Mouse (Mus musculus) heart, embryonic 13.5 days (tissue): ENCODE measurements at regions not wholly inside any gene's neighbourhood (a gene's known extent, or its start where the extent isn't known, plus 50 kb on each side); places are given as distances from the start of the nearest gene placed in this dataset.
A peak's percentile ranks its signal among the peaks of the same experiment; 100 is the strongest.

Experiments used
- ATAC-seq: fragments of 200-750 bp; cut with Nextera tagmentation; 2 replicates; pipeline ENCODE4 v1.8.0; 2017; ENCODE audit warnings: moderate TSS enrichment; ENCODE audit not compliant: insufficient number of reproducible peaks, low FRiP score, low TSS enrichment; ENCODE audit errors: extremely low read depth
- H3K27ac ChIP-seq: fragments of 300-500 bp; sonication (generic); replicated peaks from 2 replicates; pipeline ENCODE4 v1.5.1; 2015; ENCODE audit warnings: moderate library complexity, mild to moderate bottlenecking, inconsistent platforms
- H3K27me3 ChIP-seq: fragments of 300-500 bp; sonication (generic); replicated peaks from 2 replicates; pipeline ENCODE4 v1.6.1; 2015; ENCODE audit warnings: mild to moderate bottlenecking, inconsistent platforms
- H3K36me3 ChIP-seq: fragments of 300-500 bp; sonication (generic); 2 replicates; pipeline ENCODE4 v1.6.1; 2015; ENCODE audit warnings: mild to moderate bottlenecking, inconsistent platforms
- H3K4me1 ChIP-seq: fragments of 300-500 bp; sonication (generic); 2 replicates; pipeline ENCODE4 v1.6.1; 2015; ENCODE audit warnings: inconsistent platforms
- H3K4me2 ChIP-seq: fragments of 300-500 bp; sonication (generic); 2 replicates; pipeline ENCODE4 v1.6.1; 2015; ENCODE audit warnings: inconsistent platforms, mild to moderate bottlenecking, moderate library complexity
- H3K4me3 ChIP-seq: fragments of 300-500 bp; sonication (generic); 2 replicates; pipeline ENCODE4 v1.5.1; 2015; ENCODE audit warnings: moderate library complexity, mild to moderate bottlenecking, inconsistent platforms
- H3K9ac ChIP-seq: fragments of 300-500 bp; sonication (generic); 2 replicates; pipeline ENCODE4 v1.6.1; 2015; ENCODE audit warnings: inconsistent platforms, mild to moderate bottlenecking, moderate library complexity
- H3K9me3 ChIP-seq: fragments of 300-500 bp; sonication (generic); 2 replicates; pipeline ENCODE4 v1.6.1; 2016; ENCODE audit warnings: inconsistent platforms
- WGBS: fragments of 180-500 bp; shearing (Covaris S2); methylation state at CpG from one replicate; pipeline ENCODE4 v1.1.7; 2015; ENCODE audit warnings: mixed read lengths; 5-methylcytosine and 5-hydroxymethylcytosine counted together

DNA sequence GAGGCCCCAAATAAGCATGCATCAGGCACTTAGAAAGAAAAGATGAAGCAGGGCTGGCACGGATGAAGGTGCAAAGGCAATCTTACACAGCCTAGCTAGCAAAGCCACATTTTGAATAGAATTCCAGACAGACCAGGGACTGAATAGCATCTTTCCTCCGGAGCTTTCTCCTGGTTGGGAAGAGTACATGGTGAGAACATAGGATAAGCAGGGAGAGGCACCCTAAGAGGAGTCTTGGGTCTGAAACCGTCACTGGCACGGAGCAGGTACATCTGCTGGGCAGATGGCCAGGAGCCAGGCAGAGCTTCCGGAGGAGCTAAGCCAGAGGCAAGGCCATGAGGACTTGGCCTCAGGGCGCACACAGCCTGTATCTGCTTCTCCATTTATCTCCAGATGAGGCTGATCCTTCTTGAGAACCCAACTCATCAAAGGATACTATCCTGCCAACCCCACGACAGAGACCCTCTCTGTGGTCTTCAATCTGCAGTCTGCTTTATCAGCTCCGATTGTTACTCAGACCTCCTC lies 70.4 kb upstream of the Ccn6 start:
- Histone ChIP-seq H3K36me3 (no peaks in the 10 kb centered on the region), H3K9ac (no peak overlapping the region), H3K4me1 (peaks cover 4% of the 10 kb centered on the region), H3K27ac (no peak overlapping the region), H3K27me3 (no peaks in the 10 kb centered on the region), H3K4me3 (no peak overlapping the region), H3K9me3 (no peaks in the 10 kb centered on the region), H3K4me2 (no peak overlapping the region)
- WGBS = 54% methylated on average over 8 of the region's 8 CpGs
- ATAC-seq = no peak

DNA sequence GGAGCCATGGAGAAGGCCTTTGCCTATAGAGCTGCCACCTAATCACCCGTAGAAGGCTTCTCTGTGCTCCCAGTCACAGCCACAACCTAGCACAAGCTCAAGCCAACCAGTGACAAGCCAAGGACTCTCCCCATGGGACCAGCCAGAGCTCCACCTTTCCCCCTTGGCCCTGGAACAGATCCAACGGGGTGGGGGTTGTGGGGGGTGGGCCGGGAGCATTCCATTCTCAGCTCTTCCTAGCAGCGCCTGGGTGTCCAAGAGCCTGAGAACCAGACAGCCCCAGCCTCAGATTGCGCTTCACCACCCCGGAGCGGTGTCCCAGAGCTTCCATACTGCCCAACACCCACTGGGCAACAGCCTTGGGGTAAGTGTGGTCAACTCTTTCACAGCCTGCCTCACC lies 69.6 kb upstream of the Ccn6 start:
- Histone ChIP-seq H3K9me3 (no peaks in the 10 kb centered on the region), H3K4me1 (peaks cover under 1% of the 10 kb centered on the region; the same call in 1 of the 2 replicates), H3K27me3 (no peaks in the 10 kb centered on the region), H3K4me3 (no peak overlapping the region), H3K9ac (no peak overlapping the region), H3K36me3 (no peaks in the 10 kb centered on the region), H3K4me2 (no peak overlapping the region), H3K27ac (no peak overlapping the region)
- ATAC-seq = no peak
- 77% methylated on average over 7 of the region's 7 CpGs for WGBS

DNA sequence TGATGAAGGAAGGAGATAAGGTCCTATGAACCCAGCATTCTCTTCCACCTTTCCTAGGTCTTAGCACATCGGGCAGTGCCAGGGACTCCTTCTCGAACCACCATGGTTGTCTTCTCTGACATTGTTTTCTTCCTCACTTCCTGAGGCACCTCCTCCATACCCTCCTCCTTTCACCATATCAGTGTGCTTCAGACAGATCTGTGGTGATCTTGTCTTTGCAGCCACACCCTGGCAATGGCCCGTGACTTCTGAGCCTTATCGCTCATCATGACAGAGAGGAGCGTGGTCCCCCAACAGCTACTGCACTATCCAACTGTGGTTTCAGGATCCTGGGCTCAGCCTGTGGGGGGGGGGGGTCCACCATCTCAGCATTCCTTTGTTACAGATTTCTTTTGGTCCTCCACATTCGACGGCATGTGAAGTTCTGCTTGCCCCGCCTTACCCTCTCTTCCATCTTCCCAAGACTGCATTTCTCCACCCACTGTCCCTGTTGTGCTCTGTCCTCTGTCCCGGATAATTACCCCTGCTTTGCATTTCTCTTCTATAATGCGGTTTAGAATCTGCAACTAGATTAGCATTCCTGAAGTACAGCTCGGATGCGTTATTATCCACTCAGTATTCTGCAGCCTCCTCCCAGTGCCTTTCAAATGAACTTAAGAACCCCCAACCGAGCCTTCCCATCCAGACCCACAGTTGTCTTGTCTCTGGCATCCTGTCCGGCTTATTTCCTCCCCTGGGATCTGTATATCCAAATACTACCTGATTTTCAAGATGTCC lies 67.2 kb upstream of the Ccn6 start:
- Histone ChIP-seq H3K4me2 (no peak overlapping the region), H3K36me3 (no peaks in the 10 kb centered on the region), H3K27ac (no peak overlapping the region), H3K9me3 (no peaks in the 10 kb centered on the region), H3K4me1 (peaks cover 15% of the 10 kb centered on the region), H3K4me3 (no peak overlapping the region), H3K27me3 (no peaks in the 10 kb centered on the region), H3K9ac (no peak overlapping the region)
- 65% methylated on average over 14 of the region's 14 CpGs for WGBS
- ATAC-seq = no peak

DNA sequence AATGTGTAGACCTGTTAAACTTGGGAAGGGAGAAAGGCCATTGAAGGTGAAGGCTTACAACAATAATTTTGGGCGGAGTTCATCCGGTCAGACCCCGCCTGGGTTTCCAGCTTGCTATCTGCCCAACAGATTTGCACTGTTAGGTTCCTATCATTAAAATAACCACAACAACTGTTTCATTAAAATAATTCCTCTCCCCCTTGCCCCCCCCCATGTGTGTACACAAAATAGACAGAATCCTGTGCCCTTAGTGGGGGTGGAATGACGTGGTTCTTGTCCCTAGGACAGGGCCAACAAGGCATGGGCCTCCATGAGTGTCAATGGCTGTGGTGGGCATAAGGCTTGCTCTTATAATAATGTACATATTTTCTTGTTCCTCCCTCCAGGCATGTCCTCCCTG lies 65.6 kb upstream of the Ccn6 start:
- peaks cover 15% of the 10 kb centered on the region for H3K4me1 ChIP-seq
- H3K36me3 ChIP-seq = no peaks in the 10 kb centered on the region
- no peak overlapping the region for H3K4me3 ChIP-seq
- H3K9ac ChIP-seq = no peak overlapping the region
- no peaks in the 10 kb centered on the region for H3K27me3 ChIP-seq
- 91% methylated on average over 4 of the region's 4 CpGs for WGBS
- no peaks in the 10 kb centered on the region for H3K9me3 ChIP-seq
- no peak overlapping the region for H3K4me2 ChIP-seq
- H3K27ac ChIP-seq = no peak overlapping the region
- no peak for ATAC-seq

DNA sequence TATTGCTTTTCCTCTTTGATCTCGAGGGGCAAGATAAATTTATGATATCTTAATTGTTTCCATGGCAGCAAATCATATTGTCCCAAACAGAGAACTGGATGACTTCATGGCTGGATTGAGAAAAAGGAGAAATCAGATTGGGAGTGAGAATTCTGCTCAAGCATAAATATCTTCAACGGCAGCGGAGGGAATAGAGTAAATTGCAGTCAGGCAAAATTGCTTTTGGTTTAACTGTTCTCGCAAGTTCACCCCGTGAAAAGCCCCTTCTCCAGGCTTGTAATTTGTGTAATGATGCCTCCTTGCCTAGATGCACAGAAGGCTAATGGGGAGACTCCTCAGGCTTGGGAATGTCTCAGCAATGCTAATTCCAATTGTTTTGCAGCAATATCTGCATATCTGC lies 64.4 kb upstream of the Ccn6 start:
- no peak for ATAC-seq
- H3K4me2 ChIP-seq = peak overlapping the region; percentile 58
- H3K27ac ChIP-seq = no peak overlapping the region
- H3K4me1 ChIP-seq = peaks cover 15% of the 10 kb centered on the region
- no peak overlapping the region for H3K9ac ChIP-seq
- no peaks in the 10 kb centered on the region for H3K36me3 ChIP-seq
- peak overlapping the region; percentile 13 for H3K4me3 ChIP-seq
- no peaks in the 10 kb centered on the region for H3K9me3 ChIP-seq
- H3K27me3 ChIP-seq = no peaks in the 10 kb centered on the region
- WGBS = 50% methylated on average over 5 of the region's 5 CpGs

DNA sequence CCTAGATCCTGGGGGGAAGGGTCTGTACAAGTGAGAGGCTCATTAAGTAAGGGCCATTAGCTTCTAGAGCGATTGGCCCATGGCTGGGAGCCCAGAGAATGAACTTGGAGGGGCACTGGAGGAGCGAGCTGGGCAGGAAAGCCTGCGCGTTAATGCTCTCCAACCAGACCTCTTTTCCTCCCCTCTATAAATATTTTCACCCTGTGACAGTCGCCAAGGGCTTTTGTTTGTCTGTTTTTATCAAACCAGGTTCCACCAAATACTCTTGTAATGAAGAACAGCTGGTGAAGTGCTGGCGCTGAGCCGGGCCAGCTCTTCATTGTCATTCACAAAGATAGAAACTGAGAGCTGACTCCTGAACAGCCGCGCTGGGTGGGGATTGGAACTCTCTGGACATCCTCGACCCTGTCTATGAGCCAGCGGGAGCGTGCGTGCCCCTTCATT lies 63.9 kb upstream of the Ccn6 start:
- Histone ChIP-seq H3K9me3 (0 out of 2 replicates have a peak, but pooled peaks cover under 1% of the 10 kb centered on the region), H3K36me3 (no peaks in the 10 kb centered on the region), H3K27ac (no peak overlapping the region), H3K27me3 (no peaks in the 10 kb centered on the region), H3K9ac (no peak overlapping the region), H3K4me1 (peaks cover 15% of the 10 kb centered on the region), H3K4me3 (peak overlapping the region; percentile 13), H3K4me2 (peak overlapping the region; percentile 58)
- ATAC-seq = no peak
- WGBS = 25% methylated on average over 13 of the region's 13 CpGs

DNA sequence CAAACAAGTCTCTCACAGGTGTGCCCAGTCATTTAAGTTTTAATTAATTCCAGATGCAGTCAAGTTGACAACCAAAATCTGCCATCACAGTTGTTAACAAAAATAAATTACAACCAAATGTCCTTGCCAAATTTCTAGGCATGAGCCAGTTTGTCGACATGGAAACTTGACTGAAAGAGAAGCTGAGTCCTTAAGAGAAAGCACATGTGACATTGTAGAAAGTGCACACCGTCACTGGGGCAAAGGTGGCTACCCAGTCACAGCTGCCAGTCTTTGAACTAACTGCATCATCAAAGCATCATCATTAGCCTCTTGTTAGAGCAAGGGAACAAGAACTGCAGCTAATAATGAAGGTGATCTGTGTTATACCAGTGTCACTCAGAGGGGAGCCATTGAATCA lies 62.9 kb upstream of the Ccn6 start:
- no peaks in the 10 kb centered on the region for H3K27me3 ChIP-seq
- H3K4me3 ChIP-seq = no peak overlapping the region
- 50% methylated on average over 2 of the region's 2 CpGs for WGBS
- no peak for ATAC-seq
- H3K36me3 ChIP-seq = no peaks in the 10 kb centered on the region
- H3K9ac ChIP-seq = no peak overlapping the region
- no peak overlapping the region for H3K27ac ChIP-seq
- H3K9me3 ChIP-seq = 0 out of 2 replicates have a peak, but pooled peaks cover 9% of the 10 kb centered on the region
- peaks cover 15% of the 10 kb centered on the region for H3K4me1 ChIP-seq
- H3K4me2 ChIP-seq = no peak overlapping the region

DNA sequence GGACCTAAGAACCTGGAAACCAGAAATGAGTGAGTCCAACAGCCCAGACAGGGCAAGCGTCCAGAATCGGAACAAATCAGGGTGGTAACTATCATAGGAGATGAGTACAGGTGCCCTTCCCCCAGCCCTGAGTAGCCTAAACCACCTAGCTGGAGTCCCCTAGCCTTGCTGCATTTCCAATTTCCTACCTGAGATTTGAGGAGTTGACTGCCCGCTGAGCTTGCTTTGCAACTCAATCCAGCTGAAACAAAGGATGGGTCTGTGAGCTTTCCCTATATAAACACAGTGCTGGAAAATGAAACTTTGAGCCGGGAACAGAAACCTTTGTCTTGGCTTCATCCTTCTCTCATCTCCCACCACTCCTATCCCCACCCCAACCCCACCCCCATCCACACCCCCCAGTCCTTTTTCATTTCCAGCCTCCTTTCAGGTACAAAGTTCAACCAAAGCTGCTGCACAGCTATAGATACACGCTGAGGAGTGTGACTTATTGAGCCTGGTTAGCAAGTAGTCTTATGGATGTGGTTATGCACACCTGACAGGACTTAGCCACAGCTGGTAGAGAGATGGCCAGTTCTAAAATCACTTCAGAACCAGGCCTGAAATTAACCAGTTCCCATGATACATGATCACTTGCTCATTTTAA lies 61.0 kb upstream of the Ccn6 start:
- no peak for ATAC-seq
- Histone ChIP-seq H3K9me3 (0 out of 2 replicates have a peak, but pooled peaks cover 14% of the 10 kb centered on the region), H3K4me1 (peaks cover 15% of the 10 kb centered on the region), H3K4me3 (no peak overlapping the region), H3K27ac (no peak overlapping the region), H3K9ac (no peak overlapping the region), H3K36me3 (no peaks in the 10 kb centered on the region), H3K4me2 (no peak overlapping the region), H3K27me3 (no peaks in the 10 kb centered on the region)
- WGBS = 54% methylated on average over 5 of the region's 5 CpGs

DNA sequence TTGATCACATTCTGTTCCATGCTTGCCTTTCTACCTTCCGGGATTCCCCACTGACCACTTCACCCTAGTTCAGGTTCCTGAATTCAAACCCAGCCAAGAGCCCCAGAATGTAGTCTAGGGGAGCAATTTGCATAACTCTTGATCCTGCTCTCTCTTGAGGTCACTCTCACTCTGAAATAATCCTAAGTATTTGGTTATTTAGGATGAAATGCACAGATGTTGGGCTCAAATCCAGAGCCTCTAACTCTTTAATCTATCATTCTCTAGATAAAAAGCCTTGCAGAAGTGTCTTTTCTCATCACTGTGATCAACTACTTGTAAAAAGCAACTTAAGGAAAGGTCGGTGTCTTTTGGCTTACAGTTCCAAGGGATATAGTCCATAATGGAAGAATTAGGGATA lies 57.4 kb upstream of the Ccn6 start:
- Histone ChIP-seq H3K9ac (no peak overlapping the region), H3K27ac (no peak overlapping the region), H3K4me3 (no peak overlapping the region), H3K4me1 (no peaks in the 10 kb centered on the region), H3K36me3 (no peaks in the 10 kb centered on the region), H3K9me3 (0 out of 2 replicates have a peak, but pooled peaks cover 14% of the 10 kb centered on the region), H3K27me3 (no peaks in the 10 kb centered on the region), H3K4me2 (no peak overlapping the region)
- no peak for ATAC-seq
- WGBS = 81% methylated on average over 2 of the region's 2 CpGs

DNA sequence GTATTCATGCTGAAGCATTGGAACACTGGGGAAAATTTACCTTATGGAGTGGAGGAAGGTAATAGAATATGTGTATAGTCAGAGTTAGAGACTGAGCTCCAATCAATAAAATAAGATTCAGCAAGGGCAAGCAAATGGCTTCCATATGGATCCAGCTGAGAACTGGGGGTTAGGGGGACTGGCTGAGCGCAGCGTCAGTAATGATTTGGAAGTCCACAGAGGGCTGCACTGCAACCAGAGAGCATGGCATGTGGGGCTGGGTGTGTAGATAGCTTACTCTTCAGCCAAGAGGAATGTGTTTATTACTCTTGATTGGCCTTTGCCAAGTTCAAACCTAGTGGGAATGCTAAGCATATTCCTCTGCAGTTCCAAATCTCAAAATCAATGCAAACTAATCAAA lies 55.8 kb upstream of the Ccn6 start:
- Histone ChIP-seq H3K9ac (no peak overlapping the region), H3K4me1 (no peaks in the 10 kb centered on the region), H3K27me3 (no peaks in the 10 kb centered on the region), H3K36me3 (no peaks in the 10 kb centered on the region), H3K9me3 (0 out of 2 replicates have a peak, but pooled peaks cover 14% of the 10 kb centered on the region), H3K4me2 (no peak overlapping the region), H3K27ac (no peak overlapping the region), H3K4me3 (no peak overlapping the region)
- WGBS = 85% methylated on average over 2 of the region's 2 CpGs
- no peak for ATAC-seq

DNA sequence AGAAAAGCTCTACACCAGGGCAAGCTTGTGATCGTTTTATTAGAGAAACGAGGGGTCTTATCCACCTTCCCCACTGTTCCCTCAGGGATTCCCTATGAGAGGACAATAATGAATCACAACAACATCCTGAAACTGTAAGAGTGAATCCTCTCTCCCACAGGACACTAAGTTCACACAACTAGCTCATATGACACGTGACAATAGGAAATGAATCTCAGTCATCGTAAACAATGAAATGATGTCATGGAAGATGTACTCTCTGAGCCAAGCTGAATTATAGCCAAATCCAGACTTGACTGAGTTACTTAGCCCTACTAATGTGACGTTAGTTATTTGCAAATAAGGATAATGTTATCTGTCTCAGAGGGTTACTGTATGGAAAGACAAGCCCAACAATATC lies 54.6 kb upstream of the Ccn6 start:
- Histone ChIP-seq H3K27ac (no peak overlapping the region), H3K4me2 (no peak overlapping the region), H3K4me3 (no peak overlapping the region), H3K9me3 (0 out of 2 replicates have a peak, but pooled peaks cover 14% of the 10 kb centered on the region), H3K36me3 (no peaks in the 10 kb centered on the region), H3K4me1 (no peaks in the 10 kb centered on the region), H3K9ac (no peak overlapping the region), H3K27me3 (no peaks in the 10 kb centered on the region)
- no peak for ATAC-seq
- WGBS = 72% methylated on average over 5 of the region's 5 CpGs
